Mouse (Mus musculus) intestine, postnatal 0 days (tissue): Measurements from ENCODE around the gene Zfyve28. TPM values are rescaled to one million over a fixed set of nuclear protein-coding genes. Genes with fewer than 3 reads are reported as not detected.
A peak's percentile ranks its signal among the peaks of the same experiment; 100 is the strongest.

Experiments
- ATAC-seq: fragments of 200-750 bp; cut with Nextera tagmentation; 2 replicates; pipeline ENCODE4 v1.8.0; 2017; ENCODE audit warnings: mild to moderate bottlenecking, moderate TSS enrichment, moderate library complexity
- H3K27ac ChIP-seq: fragments of 300-500 bp; sonication (generic); 2 replicates; pipeline ENCODE4 v1.5.1; 2014; ENCODE audit warnings: mild to moderate bottlenecking, low read depth, low read length, moderate library complexity
- H3K27me3 ChIP-seq: fragments of 300-500 bp; sonication (generic); replicated peaks from 2 replicates; pipeline ENCODE4 v1.6.1; 2014; ENCODE audit warnings: low read length, mixed read lengths; ENCODE audit not compliant: control insufficient read depth, insufficient read depth
- H3K36me3 ChIP-seq: fragments of 300-500 bp; sonication (generic); 2 replicates; pipeline ENCODE4 v1.6.1; 2014; ENCODE audit warnings: mild to moderate bottlenecking, moderate library complexity; ENCODE audit not compliant: control insufficient read depth, insufficient read depth
- H3K4me1 ChIP-seq: fragments of 300-500 bp; sonication (generic); replicated peaks from 2 replicates; pipeline ENCODE4 v1.6.1; 2014; ENCODE audit warnings: antibody characterized with exemption, low read length, mixed read lengths; ENCODE audit not compliant: control insufficient read depth, insufficient read depth
- H3K4me2 ChIP-seq: fragments of 300-500 bp; sonication (generic); replicated peaks from 2 replicates; pipeline ENCODE4 v1.6.1; 2014; ENCODE audit warnings: low read depth, mild to moderate bottlenecking, moderate library complexity
- H3K4me3 ChIP-seq: fragments of 300-500 bp; sonication (generic); 2 replicates; pipeline ENCODE4 v1.5.1; 2014; ENCODE audit warnings: low read depth, low read length
- H3K9ac ChIP-seq: fragments of 300-500 bp; sonication (generic); 2 replicates; pipeline ENCODE4 v1.6.1; 2014; ENCODE audit warnings: mild to moderate bottlenecking, low read depth, low read length
- H3K9me3 ChIP-seq: fragments of 300-500 bp; sonication (generic); 2 replicates; pipeline ENCODE4 v1.6.1; 2016; ENCODE audit warnings: mixed run types; ENCODE audit not compliant: control insufficient read depth
- CTCF ChIP-seq: sonication (generic); IDR thresholded peaks from 2 replicates; pipeline ENCODE4 v1.5.1; 2016; ENCODE audit warnings: low read depth, mild to moderate bottlenecking, control low read depth, antibody characterized with exemption, moderate library complexity
- WGBS: fragments of 180-500 bp; shearing (Covaris S2); extraction: QIAGEN DNeasy Blood & Tissue Kit; methylation state at CpG from one replicate; pipeline ENCODE4 v1.1.7; 2014; 5-methylcytosine and 5-hydroxymethylcytosine counted together
- polyA plus RNA-seq: library from polyadenylated mRNA; unstranded; fragments of >200 nt; fragmentation: Nextera tagmentation; extraction: Ambion mirVana; gene quantifications from 2 replicates; pipeline ENCODE4 v1.2.1, GENCODE M21; 2015

Gene Zfyve28
- polyA plus RNA-seq, 1 experiment from 2014 or later: 0.05 TPM

DNA sequence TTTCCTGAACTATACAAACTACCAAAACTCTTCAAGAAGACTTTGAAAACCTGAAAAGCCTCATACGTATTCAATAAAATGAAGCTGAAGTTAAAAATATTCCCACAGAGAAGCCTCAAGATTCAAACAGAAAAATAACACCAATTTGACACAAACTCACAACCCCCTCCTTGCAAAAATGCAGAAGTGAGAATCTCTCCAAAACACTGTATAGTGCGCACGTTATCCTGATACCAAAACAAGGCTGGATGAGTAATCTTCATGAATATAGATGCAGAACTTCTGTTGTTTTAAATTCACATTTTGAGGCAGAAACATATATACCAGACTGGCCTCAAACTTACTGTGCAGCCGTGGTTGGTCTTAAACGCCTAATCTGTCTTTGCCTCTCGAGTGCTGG, 49.8 kb downstream of the Zfyve28 start:
- Histone ChIP-seq H3K9ac (no peak overlapping the region), H3K27me3 (no peaks in the 10 kb centered on the region), H3K4me2 (no peak overlapping the region), H3K9me3 (no peaks in the 10 kb centered on the region), H3K4me3 (no peak overlapping the region), H3K36me3 (no peaks in the 10 kb centered on the region), H3K4me1 (no peaks in the 10 kb centered on the region; the same call in 1 of the 2 replicates), H3K27ac (no peak overlapping the region)
- no peak for ATAC-seq
- no peak for TF ChIP-seq CTCF
- 87% methylated on average over 6 of the region's 6 CpGs for WGBS

GRCm38 (mm10) chr5:34235898-34236420, 52.3 kb downstream of the Zfyve28 start:
- no peaks in the 10 kb centered on the region for H3K27me3 ChIP-seq
- H3K4me2 ChIP-seq: no peak overlapping the region
- H3K9ac ChIP-seq: no peak overlapping the region
- ATAC-seq: no peak
- TF ChIP-seq CTCF: peak; percentile 87
- no peak overlapping the region for H3K27ac ChIP-seq
- 49% methylated on average over 10 of the region's 10 CpGs for WGBS
- H3K4me3 ChIP-seq: no peak overlapping the region
- H3K4me1 ChIP-seq: no peaks in the 10 kb centered on the region
- H3K9me3 ChIP-seq: no peaks in the 10 kb centered on the region
- no peaks in the 10 kb centered on the region for H3K36me3 ChIP-seq

DNA sequence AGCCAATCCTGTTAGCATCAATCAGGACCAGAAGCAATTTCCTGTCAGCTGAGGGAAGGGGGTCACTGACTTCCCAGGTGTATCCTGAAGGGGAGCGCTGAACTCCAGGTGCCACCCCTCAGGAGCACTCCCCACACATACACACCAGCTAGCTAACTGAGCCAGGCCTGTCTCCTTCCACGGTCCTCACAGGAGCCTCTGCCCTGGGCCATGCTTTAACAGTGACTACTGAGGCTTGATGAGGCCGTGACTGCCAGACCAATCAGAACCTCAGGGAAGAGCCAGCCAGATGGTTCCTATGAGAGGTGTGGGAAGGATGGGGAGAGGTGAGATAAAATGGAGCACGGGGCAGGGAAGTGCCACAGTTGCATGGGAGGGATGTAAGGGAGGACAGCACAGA, 53.2 kb downstream of the Zfyve28 start:
- Histone ChIP-seq H3K4me1 (no peaks in the 10 kb centered on the region), H3K9ac (no peak overlapping the region), H3K27ac (no peak overlapping the region), H3K4me3 (no peak overlapping the region), H3K36me3 (no peaks in the 10 kb centered on the region), H3K9me3 (no peaks in the 10 kb centered on the region), H3K4me2 (no peak overlapping the region), H3K27me3 (no peaks in the 10 kb centered on the region)
- no peak for TF ChIP-seq CTCF
- no peak for ATAC-seq
- WGBS: 68% methylated on average over 4 of the region's 4 CpGs

DNA sequence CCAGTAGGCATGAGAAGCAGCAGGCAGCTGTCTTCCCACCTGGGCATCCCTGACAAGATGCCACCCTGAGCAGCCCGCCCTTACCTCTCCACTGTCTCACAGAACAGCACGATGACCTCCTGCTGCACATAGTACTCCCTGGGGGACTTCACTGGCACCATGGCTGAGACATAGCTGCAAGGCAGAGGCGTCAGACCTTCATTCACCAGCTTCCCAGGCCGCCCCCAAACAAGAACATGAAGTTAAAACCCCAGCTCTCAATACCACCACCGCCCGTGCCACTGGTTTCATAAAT, 55.1 kb downstream of the Zfyve28 start:
- no peak overlapping the region for H3K4me2 ChIP-seq
- 85% methylated on average over 6 of the region's 6 CpGs for WGBS
- no peaks in the 10 kb centered on the region for H3K4me1 ChIP-seq
- no peak overlapping the region for H3K9ac ChIP-seq
- no peak overlapping the region for H3K4me3 ChIP-seq
- H3K27me3 ChIP-seq: no peaks in the 10 kb centered on the region
- no peak overlapping the region for H3K27ac ChIP-seq
- H3K9me3 ChIP-seq: no peaks in the 10 kb centered on the region
- TF ChIP-seq CTCF: no peak
- no peak for ATAC-seq
- no peaks in the 10 kb centered on the region for H3K36me3 ChIP-seq

GRCm38 (mm10) chr5:34232481-34233220, 55.6 kb downstream of the Zfyve28 start:
- Histone ChIP-seq H3K4me2 (no peak overlapping the region), H3K9me3 (no peaks in the 10 kb centered on the region), H3K27me3 (no peaks in the 10 kb centered on the region), H3K4me1 (no peaks in the 10 kb centered on the region), H3K9ac (no peak overlapping the region), H3K4me3 (no peak overlapping the region), H3K27ac (no peak overlapping the region), H3K36me3 (no peaks in the 10 kb centered on the region)
- 64% methylated on average over 8 of the region's 8 CpGs for WGBS
- no peak for TF ChIP-seq CTCF
- no peak for ATAC-seq

GRCm38 (mm10) chr5:34231901-34232300, 56.3 kb downstream of the Zfyve28 start:
- WGBS: 82% methylated on average over 6 of the region's 6 CpGs

More at GRCm38 (mm10) chr5:34231901-34232300, 56.3 kb downstream of the Zfyve28 start:
- Histone ChIP-seq H3K27ac (no peak overlapping the region), H3K27me3 (no peaks in the 10 kb centered on the region), H3K9ac (no peak overlapping the region), H3K9me3 (no peaks in the 10 kb centered on the region), H3K4me1 (no peaks in the 10 kb centered on the region), H3K4me3 (no peak overlapping the region), H3K4me2 (no peak overlapping the region), H3K36me3 (no peaks in the 10 kb centered on the region)
- no peak for ATAC-seq
- no peak for TF ChIP-seq CTCF
